Mouse (Mus musculus) embryonic fibroblast, embryonic 13.5 days (primary cell): ENCODE results near the gene Ggt6.

ENCODE experiments used
- CTCF ChIP-seq: IDR thresholded peaks from 2 replicates; pipeline ENCODE4 v1.5.1; 2011; ENCODE audit warnings: mild to moderate bottlenecking, control low read depth, low read length, moderate library complexity, borderline replicate concordance; ENCODE audit not compliant: insufficient read depth
- POLR2A ChIP-seq: IDR thresholded peaks from 2 replicates; pipeline ENCODE4 v1.6.1; 2011; ENCODE audit warnings: low read depth, mild to moderate bottlenecking, control low read depth, low read length, moderate library complexity

DNA sequence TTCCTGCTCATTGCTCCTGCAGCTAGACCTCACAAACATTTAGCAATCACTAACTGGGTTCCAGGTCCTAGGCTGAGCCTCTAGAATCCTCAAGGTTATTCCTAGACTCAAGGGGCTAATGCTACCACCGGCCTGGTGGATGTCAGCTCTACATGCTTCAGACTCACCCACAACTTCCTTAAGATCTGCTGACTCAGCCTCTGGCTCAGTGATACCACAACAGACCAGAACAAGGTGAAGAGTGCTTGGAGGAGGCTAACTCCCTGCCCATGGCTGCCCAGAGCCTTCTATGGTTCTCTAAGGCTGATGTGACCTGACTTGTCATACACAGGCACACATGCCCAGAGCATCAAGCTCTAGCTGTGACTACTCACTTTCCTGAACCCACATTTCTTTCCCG, 44.2 kb downstream of the Ggt6 start:
- TF ChIP-seq CTCF, result no peak
- no peak for TF ChIP-seq POLR2A
